Mouse (Mus musculus): Measurements from ENCODE around the gene Arhgap9. TPM values are rescaled to one million over a fixed set of nuclear protein-coding genes. Genes with fewer than 3 reads are reported as not detected.
A peak's percentile ranks its signal among the peaks of the same experiment; 100 is the strongest.

Gene Arhgap9
- polyA plus RNA-seq, 1 experiment from 2014 or later, result 13.5 TPM

GRCm38 (mm10) chr10:127317277-127317676, 4.5 kb upstream of the Arhgap9 start:
- H3K9me3 ChIP-seq (ENCODE audit: low read length), result no peaks in the 10 kb centered on the region
- H3K4me3 ChIP-seq (ENCODE audit: low read depth, low read length), result no peak overlapping the region
- no peak for TF ChIP-seq EP300 (IDR thresholded peaks at IDR 0.05; ENCODE audit: low read depth)
- no peak for TF ChIP-seq CTCF (IDR thresholded peaks at IDR 0.05; ENCODE audit: low read depth)
- H3K4me1 ChIP-seq (ENCODE audit: insufficient read depth), result peaks cover 11% of the 10 kb centered on the region
- no peak overlapping the region for H3K9ac ChIP-seq (replicated peaks)
- H3K4me2 ChIP-seq (ENCODE audit: low read depth, low read length), result no peak overlapping the region
- ATAC-seq, result no peak
- 38% methylated on average over 2 of the region's 2 CpGs for WGBS (ENCODE audit: insufficient replicate concordance)
- DNase-seq, result no peak
- H3K27ac ChIP-seq (ENCODE audit: low read depth), result no peak overlapping the region
- no peaks in the 10 kb centered on the region for H3K36me3 ChIP-seq (replicated peaks; ENCODE audit: insufficient read depth, low read length)
- no peaks in the 10 kb centered on the region for H3K27me3 ChIP-seq (ENCODE audit: insufficient read depth, low read length)

- 24% methylated on average over 4 of the region's 4 CpGs for WGBS (ENCODE audit: insufficient replicate concordance)
Observed at GRCm38 (mm10) chr10:127318009-127318408, 3.8 kb upstream of the Arhgap9 start.

GRCm38 (mm10) chr10:127319969-127320368, 1.8 kb upstream of the Arhgap9 start:
- Histone ChIP-seq H3K4me2 (ENCODE audit: low read depth, low read length) (no peak overlapping the region), H3K27ac (ENCODE audit: low read depth) (no peak overlapping the region), H3K36me3 (replicated peaks; ENCODE audit: insufficient read depth, low read length) (no peaks in the 10 kb centered on the region), H3K4me3 (ENCODE audit: low read depth, low read length) (no peak overlapping the region), H3K9me3 (ENCODE audit: low read length) (no peaks in the 10 kb centered on the region), H3K9ac (replicated peaks) (no peak overlapping the region), H3K4me1 (ENCODE audit: insufficient read depth) (peaks cover 3% of the 10 kb centered on the region; the same call in 1 of the 2 replicates), H3K27me3 (ENCODE audit: insufficient read depth, low read length) (no peaks in the 10 kb centered on the region)
- WGBS (ENCODE audit: insufficient replicate concordance), result 76% methylated on average over 7 of the region's 7 CpGs
- DNase-seq, result no peak
- no peak for ATAC-seq
- TF ChIP-seq EP300 (IDR thresholded peaks at IDR 0.05; ENCODE audit: low read depth) (no peak), CTCF (IDR thresholded peaks at IDR 0.05; ENCODE audit: low read depth) (no peak)

More at GRCm38 (mm10) chr10:127318009-127318408, 3.8 kb upstream of the Arhgap9 start:
- no peak for TF ChIP-seq EP300 (IDR thresholded peaks at IDR 0.05; ENCODE audit: low read depth)
- no peak for TF ChIP-seq CTCF (IDR thresholded peaks at IDR 0.05; ENCODE audit: low read depth)
- no peak overlapping the region for H3K4me2 ChIP-seq (ENCODE audit: low read depth, low read length)
- no peak overlapping the region for H3K4me3 ChIP-seq (ENCODE audit: low read depth, low read length)
- H3K9ac ChIP-seq (replicated peaks), result no peak overlapping the region
- H3K27ac ChIP-seq (ENCODE audit: low read depth), result no peak overlapping the region
- H3K9me3 ChIP-seq (ENCODE audit: low read length), result no peaks in the 10 kb centered on the region
- no peak for ATAC-seq
- no peak for DNase-seq
- no peaks in the 10 kb centered on the region for H3K27me3 ChIP-seq (ENCODE audit: insufficient read depth, low read length)
- H3K4me1 ChIP-seq (ENCODE audit: insufficient read depth), result peaks cover 4% of the 10 kb centered on the region
- H3K36me3 ChIP-seq (replicated peaks; ENCODE audit: insufficient read depth, low read length), result no peaks in the 10 kb centered on the region

GRCm38 (mm10) chr10:127322178-127322577, 414 bp downstream of the Arhgap9 start:
- WGBS (ENCODE audit: insufficient replicate concordance), result 78% methylated on average over 13 of the region's 13 CpGs
- ATAC-seq (no peak), DNase-seq (no peak)
- Histone ChIP-seq H3K4me1 (ENCODE audit: insufficient read depth) (peaks cover 22% of the 10 kb centered on the region), H3K4me3 (ENCODE audit: low read depth, low read length) (0 out of 2 replicates have a peak overlapping the region, but pooled peaks have one; percentile 43), H3K27me3 (ENCODE audit: insufficient read depth, low read length) (no peaks in the 10 kb centered on the region), H3K9ac (replicated peaks) (no peak overlapping the region), H3K27ac (ENCODE audit: low read depth) (peak overlapping the region; percentile 80; the same call in 1 of the 2 replicates), H3K9me3 (ENCODE audit: low read length) (no peaks in the 10 kb centered on the region), H3K36me3 (replicated peaks; ENCODE audit: insufficient read depth, low read length) (no peaks in the 10 kb centered on the region), H3K4me2 (ENCODE audit: low read depth, low read length) (peak overlapping the region; percentile 64)
- TF ChIP-seq EP300 (IDR thresholded peaks at IDR 0.05; ENCODE audit: low read depth), result no peak

- Histone ChIP-seq H3K4me1 (ENCODE audit: insufficient read depth) (peaks cover 22% of the 10 kb centered on the region), H3K27me3 (ENCODE audit: insufficient read depth, low read length) (no peaks in the 10 kb centered on the region), H3K36me3 (replicated peaks; ENCODE audit: insufficient read depth, low read length) (peaks cover 3% of the 10 kb centered on the region), H3K4me3 (ENCODE audit: low read depth, low read length) (peak overlapping the region; percentile 43), H3K9ac (replicated peaks) (peak overlapping the region; percentile 59), H3K9me3 (ENCODE audit: low read length) (no peaks in the 10 kb centered on the region), H3K4me2 (ENCODE audit: low read depth, low read length) (peak overlapping the region; percentile 64), H3K27ac (ENCODE audit: low read depth) (peak overlapping the region; percentile 80)
- DNase-seq, result no peak
- no peak for ATAC-seq
- 56% methylated on average over 4 of the region's 4 CpGs for WGBS (ENCODE audit: insufficient replicate concordance)
- TF ChIP-seq EP300 (IDR thresholded peaks at IDR 0.05; ENCODE audit: low read depth) (no peak), CTCF (IDR thresholded peaks at IDR 0.05; ENCODE audit: low read depth) (no peak)
Observed at GRCm38 (mm10) chr10:127322669-127323068, 905 bp downstream of the Arhgap9 start.

- peak overlapping the region; percentile 64 for H3K9ac ChIP-seq (replicated peaks)
- TF ChIP-seq EP300 (IDR thresholded peaks at IDR 0.05; ENCODE audit: low read depth), result no peak
- TF ChIP-seq CTCF (IDR thresholded peaks at IDR 0.05; ENCODE audit: low read depth), result no peak
- peak overlapping the region; percentile 80 for H3K27ac ChIP-seq (ENCODE audit: low read depth)
- peaks cover 5% of the 10 kb centered on the region for H3K36me3 ChIP-seq (replicated peaks; ENCODE audit: insufficient read depth, low read length)
- no peaks in the 10 kb centered on the region for H3K27me3 ChIP-seq (ENCODE audit: insufficient read depth, low read length)
- no peaks in the 10 kb centered on the region for H3K9me3 ChIP-seq (ENCODE audit: low read length)
- DNase-seq (peak; percentile 59), ATAC-seq (peak; percentile 11; the same call in 1 of the 2 replicates)
- H3K4me1 ChIP-seq (ENCODE audit: insufficient read depth), result peaks cover 22% of the 10 kb centered on the region
- WGBS (ENCODE audit: insufficient replicate concordance), result 34% methylated on average over 17 of the region's 17 CpGs
- H3K4me3 ChIP-seq (ENCODE audit: low read depth, low read length), result peak overlapping the region; percentile 43
- H3K4me2 ChIP-seq (ENCODE audit: low read depth, low read length), result peak overlapping the region; percentile 64
Observed at GRCm38 (mm10) chr10:127323131-127323855, 1.5 kb downstream of the Arhgap9 start.
